8 mouse cellular contexts compared by ENCODE assay signal in the genomic region with DNA sequence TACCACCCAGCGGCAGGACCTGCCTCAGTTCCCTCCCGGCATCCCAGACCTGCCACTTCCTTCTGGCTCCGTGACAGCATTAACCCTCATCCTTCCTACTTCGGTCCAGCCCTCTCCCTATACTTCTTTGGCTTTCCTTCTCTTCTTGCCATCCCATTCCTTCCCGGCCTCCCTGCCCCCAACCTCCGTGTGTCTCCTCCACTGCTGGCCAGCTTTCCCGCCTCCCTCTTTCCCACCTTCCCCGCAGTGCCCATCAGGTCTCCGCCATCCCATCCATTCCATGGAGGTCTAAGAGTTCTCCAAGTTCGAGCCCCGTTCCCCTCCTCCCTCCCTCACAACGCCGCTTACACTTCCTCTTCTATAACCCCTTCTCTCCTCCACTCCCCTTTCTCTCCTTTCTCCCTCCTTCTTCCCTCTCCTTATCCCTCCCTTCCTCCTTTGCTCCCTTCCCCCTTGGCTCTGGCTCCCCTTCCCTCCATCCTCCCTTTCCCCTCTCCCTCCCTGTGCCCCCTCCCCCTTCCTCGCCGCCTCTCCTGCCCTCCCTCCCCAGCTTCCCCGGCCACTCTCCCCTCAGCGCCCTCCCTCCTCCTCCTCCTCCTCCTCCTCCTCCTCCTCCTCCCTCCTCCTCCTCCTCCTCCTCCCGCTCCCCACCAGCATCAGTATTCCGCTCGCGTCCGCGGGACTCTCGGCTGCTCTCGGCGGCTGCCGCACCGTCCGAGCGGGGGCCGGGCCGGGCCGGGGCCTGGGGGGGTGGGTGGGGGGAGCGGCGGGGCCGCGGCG. TPM values are rescaled to one million over a fixed set of nuclear protein-coding genes. Genes with fewer than 3 reads are reported as not detected.
DNase-seq lines count a peak whose midpoint lies in the region; ATAC-seq lines count a peak whose summit lies in the region.

No protein-coding gene starts in this region.

- H3K36me3 ChIP-seq in heart, embryonic 13.5 days, result no peaks in the 10 kb centered on the region
- H3K36me3 ChIP-seq in embryonic facial prominence, embryonic 13.5 days, result no peaks in the 10 kb centered on the region
- no peaks in the 10 kb centered on the region for H3K36me3 ChIP-seq in limb, embryonic 10.5 days

- no peak for ATAC-seq in heart, embryonic 13.5 days (ENCODE audit: extremely low read depth, insufficient number of reproducible peaks, low FRiP score, low TSS enrichment)
- 0 out of 2 replicates have a peak, but pooled peaks have one; percentile 8 for ATAC-seq in embryonic facial prominence, embryonic 13.5 days (ENCODE audit: insufficient number of reproducible peaks, insufficient read depth, low FRiP score, low TSS enrichment, low read depth)
- no peak for ATAC-seq in megakaryocyte, adult 5-6 weeks (ENCODE audit: poor library complexity, severe bottlenecking)

- DNase-seq in heart, adult 9 months (ENCODE audit: low spot score in 2 of 2), result no peak
- DNase-seq in MN1 (ENCODE audit: low spot score), result peak; percentile 32
- peak; percentile 66 for DNase-seq in limb, embryonic 10.5 days (ENCODE audit: low spot score)
- DNase-seq in right cerebral cortex, postnatal 14 days, result peak; percentile 74
- no peak for DNase-seq in gastrocnemius, postnatal 36 days

- H3K27me3 ChIP-seq in heart, embryonic 13.5 days (replicated peaks), result peaks cover 81% of the 10 kb centered on the region
- peaks cover 68% of the 10 kb centered on the region for H3K27me3 ChIP-seq in embryonic facial prominence, embryonic 13.5 days
- peaks cover 75% of the 10 kb centered on the region for H3K27me3 ChIP-seq in limb, embryonic 10.5 days (ENCODE audit: low read depth, poor library complexity, severe bottlenecking)

- H3K4me2 ChIP-seq in heart, embryonic 13.5 days, result peak overlapping the region; percentile 79
- peak overlapping the region; percentile 86 for H3K4me2 ChIP-seq in embryonic facial prominence, embryonic 13.5 days

- H3K4me3 ChIP-seq in heart, embryonic 13.5 days, result peak overlapping the region; percentile 57
- peak overlapping the region; percentile 65 for H3K4me3 ChIP-seq in embryonic facial prominence, embryonic 13.5 days
- H3K4me3 ChIP-seq in limb, embryonic 10.5 days, result peak overlapping the region; percentile 72

- H3K9ac ChIP-seq in heart, embryonic 13.5 days, result peak overlapping the region; percentile 70
- peak overlapping the region; percentile 57 for H3K9ac ChIP-seq in embryonic facial prominence, embryonic 13.5 days

- H3K4me1 ChIP-seq in heart, embryonic 13.5 days, result peaks cover 14% of the 10 kb centered on the region
- H3K4me1 ChIP-seq in embryonic facial prominence, embryonic 13.5 days, result peaks cover 20% of the 10 kb centered on the region
- H3K4me1 ChIP-seq in limb, embryonic 10.5 days, result peaks cover 30% of the 10 kb centered on the region

- H3K9me3 ChIP-seq in heart, embryonic 13.5 days, result no peaks in the 10 kb centered on the region
- H3K9me3 ChIP-seq in embryonic facial prominence, embryonic 13.5 days, result no peaks in the 10 kb centered on the region
- H3K9me3 ChIP-seq in limb, embryonic 10.5 days (replicated peaks), result no peaks in the 10 kb centered on the region

- intact Hi-C loops in gastrocnemius, postnatal 36 days (cut with DNase I), result no loop called here

- H3K27ac ChIP-seq in heart, embryonic 13.5 days (replicated peaks), result no peak overlapping the region
- H3K27ac ChIP-seq in embryonic facial prominence, embryonic 13.5 days, result peak overlapping the region; percentile 44
- peak overlapping the region; percentile 78 for H3K27ac ChIP-seq in limb, embryonic 10.5 days

- WGBS in heart, embryonic 13.5 days, result 1% methylated on average over 17 of the region's 38 CpGs
- WGBS in embryonic facial prominence, embryonic 13.5 days, result under 1% methylated on average over 16 of the region's 38 CpGs
- 2% methylated on average over 17 of the region's 38 CpGs for WGBS in limb, embryonic 10.5 days

RNA-seq across cellular contexts. Expression of a gene that starts 0.5 kb away (rescaled TPM):
- polyA plus RNA-seq in heart, embryonic 13.5 days (2015; fragmentation: Nextera tagmentation; extraction: Ambion mirVana), result 1.6 and 1.7 TPM in 2 replicates
- polyA plus RNA-seq in embryonic facial prominence, embryonic 13.5 days (2015; fragmentation: Nextera tagmentation; extraction: Ambion mirVana), result 1.5 and 1.6 TPM in 2 replicates
- polyA plus RNA-seq in limb, embryonic 10.5 days (2016; fragmentation: Nextera tagmentation; extraction: Ambion mirVana), result 0.06 and 0.21 TPM in 2 replicates
- total RNA-seq in gastrocnemius, postnatal 36 days (2021), result under 1 TPM in 1 of 2 experiments, not detected in 1; 0.20 TPM
- total RNA-seq in megakaryocyte, adult 5-6 weeks (2015), result not detected in 2 replicates
- not detected in 2 replicates for total RNA-seq in megakaryocyte, adult 5-6 weeks (2017)

RNA-seq across cellular contexts. Expression of a gene that starts 36.8 kb away (rescaled TPM):
- polyA plus RNA-seq in heart, embryonic 13.5 days (2015; fragmentation: Nextera tagmentation; extraction: Ambion mirVana), result 0.70 and 1.4 TPM in 2 replicates
- 0.69 and 2.2 TPM in 2 replicates for polyA plus RNA-seq in embryonic facial prominence, embryonic 13.5 days (2015; fragmentation: Nextera tagmentation; extraction: Ambion mirVana)
- not detected in 2 replicates for polyA plus RNA-seq in limb, embryonic 10.5 days (2016; fragmentation: Nextera tagmentation; extraction: Ambion mirVana)
- total RNA-seq in gastrocnemius, postnatal 36 days (2021), result not detected
- not detected in 2 replicates for total RNA-seq in megakaryocyte, adult 5-6 weeks (2015)
- total RNA-seq in megakaryocyte, adult 5-6 weeks (2017), result not detected in 2 replicates

RNA-seq across cellular contexts. Expression of a gene that starts 39.4 kb away (rescaled TPM):
- polyA plus RNA-seq in heart, embryonic 13.5 days (2015; fragmentation: Nextera tagmentation; extraction: Ambion mirVana), result 138 and 158 TPM in 2 replicates
- 93.6 and 106 TPM in 2 replicates for polyA plus RNA-seq in embryonic facial prominence, embryonic 13.5 days (2015; fragmentation: Nextera tagmentation; extraction: Ambion mirVana)
- polyA plus RNA-seq in limb, embryonic 10.5 days (2016; fragmentation: Nextera tagmentation; extraction: Ambion mirVana), result 72.6 and 73.3 TPM in 2 replicates
- 10 to 100 TPM; 48.7 to 49.2 TPM for total RNA-seq in gastrocnemius, postnatal 36 days (2021)
- 18.2 and 20.3 TPM in 2 replicates for total RNA-seq in megakaryocyte, adult 5-6 weeks (2015)
- 12.5 and 14.0 TPM in 2 replicates for total RNA-seq in megakaryocyte, adult 5-6 weeks (2017)

RNA-seq across cellular contexts. Expression of a gene that starts 42.7 kb away (rescaled TPM):
- polyA plus RNA-seq in heart, embryonic 13.5 days (2015; fragmentation: Nextera tagmentation; extraction: Ambion mirVana), result 0.35 and 0.45 TPM in 2 replicates
- polyA plus RNA-seq in embryonic facial prominence, embryonic 13.5 days (2015; fragmentation: Nextera tagmentation; extraction: Ambion mirVana), result 0.19 and 1.4 TPM in 2 replicates
- polyA plus RNA-seq in limb, embryonic 10.5 days (2016; fragmentation: Nextera tagmentation; extraction: Ambion mirVana), result 0.50 and 0.68 TPM in 2 replicates
- not detected for total RNA-seq in gastrocnemius, postnatal 36 days (2021)
- total RNA-seq in megakaryocyte, adult 5-6 weeks (2015), result 0.42 TPM in 1 of 2 replicates, not detected in the other
- total RNA-seq in megakaryocyte, adult 5-6 weeks (2017), result not detected in 2 replicates

RNA-seq across cellular contexts. Expression of a gene that starts 44.5 kb away (rescaled TPM):
- 0.53 and 0.62 TPM in 2 replicates for polyA plus RNA-seq in heart, embryonic 13.5 days (2015; fragmentation: Nextera tagmentation; extraction: Ambion mirVana)
- 4.1 and 4.9 TPM in 2 replicates for polyA plus RNA-seq in embryonic facial prominence, embryonic 13.5 days (2015; fragmentation: Nextera tagmentation; extraction: Ambion mirVana)
- 1.1 and 1.9 TPM in 2 replicates for polyA plus RNA-seq in limb, embryonic 10.5 days (2016; fragmentation: Nextera tagmentation; extraction: Ambion mirVana)
- 1 to 10 TPM; 1.6 to 2.1 TPM for total RNA-seq in gastrocnemius, postnatal 36 days (2021)
- total RNA-seq in megakaryocyte, adult 5-6 weeks (2015), result 0.29 TPM in 1 of 2 replicates, not detected in the other
- total RNA-seq in megakaryocyte, adult 5-6 weeks (2017), result 0.22 TPM in 1 of 2 replicates, not detected in the other

Comparison
In these comparisons a context has a peak if more than half of its experiments do, and no peak if none do; other contexts are left out.
1. DNase-seq: peak in MN1 (single experiment), limb, embryonic 10.5 days (single experiment) and right cerebral cortex, postnatal 14 days (single experiment); none in heart, adult 9 months (0 of 2) and gastrocnemius, postnatal 36 days (0 of 2).
2. Peak in every context shown above with its lines, with median percentiles within 50 percentile points of each other: H3K4me3 ChIP-seq.